Mouse (Mus musculus): Measurements from ENCODE around the gene Olfr959.

GRCm38 (mm10) chr9:39624711-39625110 is 49.3 kb upstream of the Olfr959 start:
- no peak for TF ChIP-seq CHD2 (IDR thresholded peaks at IDR 0.05; ENCODE audit: low read depth, low read length)
- no peak for TF ChIP-seq HCFC1 (IDR thresholded peaks at IDR 0.05; ENCODE audit: borderline replicate concordance, insufficient read depth, low read length)

Measured in ES-E14 (cell line).